Mouse (Mus musculus): ENCODE measurements around the gene Kcnb1.

- TF ChIP-seq CTCF (IDR thresholded peaks at IDR 0.05; ENCODE audit: control insufficient read depth, insufficient read depth, low read length): no peak
- no peak for TF ChIP-seq POLR2A (IDR thresholded peaks at IDR 0.05; ENCODE audit: borderline replicate concordance, control insufficient read depth, low read depth, low read length)
These were observed 50.1 kb downstream of the Kcnb1 start for GRCm38 (mm10) chr2:167139801-167140269.
